Mouse (Mus musculus) naive thymus-derived CD4-positive, alpha-beta T cell, adult 2 months (primary cell): Measurements from ENCODE around the gene Nfkbil1.

Experiments used
- DNase-seq: peaks from one replicate; pipeline ENCODE4 v3.0.0-alpha.2; 2011; ENCODE audit warnings: low read depth

Gene Nfkbil1

DNA sequence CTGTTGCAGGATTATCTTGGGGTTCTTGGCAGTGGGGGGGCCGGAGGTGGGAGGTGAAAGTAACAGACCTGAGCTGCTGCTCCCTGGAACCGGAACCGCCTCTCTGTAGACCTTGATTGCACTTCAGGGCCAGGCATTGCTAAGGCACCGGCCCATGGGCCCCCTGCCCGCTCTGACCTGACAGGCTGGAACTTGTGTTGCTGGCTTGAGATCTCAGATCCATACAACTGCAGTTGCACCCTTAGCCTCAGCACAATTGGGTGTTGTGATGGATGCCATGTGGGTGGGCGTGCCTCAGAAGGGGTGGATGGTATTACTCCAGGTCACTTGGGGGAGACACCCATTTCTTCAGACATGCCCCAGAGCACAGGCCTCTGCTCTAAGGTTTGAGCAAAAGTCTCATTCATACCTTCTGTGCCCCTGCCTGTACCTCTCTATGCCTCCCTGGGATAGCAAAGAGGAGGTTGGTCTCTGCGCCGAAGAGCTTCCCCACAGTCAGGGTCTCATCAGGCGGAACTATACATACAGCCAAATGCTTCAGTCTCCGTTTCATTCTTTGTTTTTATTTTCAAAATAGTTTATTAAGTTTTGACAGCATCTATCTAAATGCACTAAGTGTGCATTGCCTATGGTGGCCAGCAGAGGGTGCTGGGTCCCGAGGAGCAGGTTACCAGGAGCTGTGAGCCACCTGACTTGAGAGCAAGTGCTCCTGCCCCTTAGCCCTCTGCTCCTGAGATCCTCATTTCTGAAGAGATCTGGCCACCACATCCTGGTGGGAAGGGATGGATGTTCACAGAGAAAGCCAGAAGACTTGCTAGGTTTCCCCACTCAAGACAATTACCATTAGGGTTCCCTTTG, 18.9 kb upstream of the Nfkbil1 start:
- peak; percentile 84 for DNase-seq

DNA sequence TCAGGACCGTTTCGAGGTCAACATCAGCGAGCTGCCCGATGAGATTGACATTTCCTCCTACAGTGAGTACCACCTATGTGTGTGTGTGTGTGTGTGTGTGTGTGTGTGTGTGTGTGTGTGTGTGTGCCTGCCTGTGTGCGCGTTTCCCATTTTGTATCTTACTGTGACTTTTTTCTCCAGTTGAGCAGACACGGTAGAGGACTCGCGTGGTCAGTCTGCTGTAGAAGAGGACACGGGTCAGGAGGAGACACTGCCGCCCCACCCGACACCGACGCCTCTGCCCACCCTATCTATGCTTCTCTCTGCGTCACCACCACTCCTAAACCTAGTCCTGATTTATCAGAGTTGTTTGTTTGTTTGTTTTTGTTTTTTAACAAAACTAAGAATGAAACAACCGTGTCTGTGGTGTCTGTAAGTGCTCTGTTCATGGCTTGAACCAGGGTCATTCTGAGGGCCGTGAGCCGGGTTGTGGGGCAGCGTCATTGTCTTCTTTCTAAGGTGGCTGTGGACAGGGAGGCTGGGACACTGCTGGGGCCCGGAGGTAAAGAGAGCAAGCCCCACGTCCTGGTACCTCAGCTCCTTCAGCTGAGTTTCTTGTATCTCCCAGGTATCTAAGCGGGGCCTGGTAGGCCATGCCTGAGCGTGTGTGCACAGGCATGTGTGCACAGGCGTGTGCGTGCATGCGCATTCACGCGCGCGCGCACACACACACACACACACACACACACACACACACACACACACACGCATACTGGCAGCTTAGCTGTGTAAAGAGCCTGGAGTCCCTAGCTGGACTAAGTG, 17.9 kb upstream of the Nfkbil1 start:
- no peak for DNase-seq

DNA sequence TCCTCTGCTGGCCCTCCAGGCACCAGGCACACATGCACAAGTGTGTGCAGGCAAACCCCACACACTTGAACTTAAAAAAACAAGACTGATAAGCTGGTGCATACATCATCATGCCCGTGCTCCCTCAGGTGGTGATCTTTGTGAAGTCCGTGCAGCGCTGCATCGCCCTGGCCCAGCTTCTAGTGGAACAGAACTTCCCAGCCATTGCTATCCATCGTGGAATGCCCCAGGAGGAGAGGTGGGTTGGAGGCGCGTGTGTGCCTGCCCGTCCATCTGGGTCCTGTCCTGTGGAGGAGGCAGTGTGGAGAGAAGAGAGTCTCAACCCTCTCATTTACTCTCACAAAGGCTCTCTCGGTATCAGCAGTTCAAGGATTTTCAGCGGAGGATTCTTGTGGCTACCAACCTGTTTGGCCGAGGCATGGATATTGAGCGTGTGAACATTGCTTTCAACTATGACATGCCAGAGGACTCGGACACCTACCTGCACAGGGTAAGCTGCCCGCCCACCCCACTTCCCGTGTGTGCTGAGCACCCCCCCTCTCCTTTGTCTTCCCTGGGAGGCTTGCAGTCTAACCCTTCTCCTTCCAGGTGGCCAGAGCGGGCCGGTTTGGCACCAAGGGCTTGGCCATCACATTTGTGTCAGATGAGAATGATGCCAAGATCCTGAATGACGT, 17.2 kb upstream of the Nfkbil1 start:
- no peak for DNase-seq

DNA sequence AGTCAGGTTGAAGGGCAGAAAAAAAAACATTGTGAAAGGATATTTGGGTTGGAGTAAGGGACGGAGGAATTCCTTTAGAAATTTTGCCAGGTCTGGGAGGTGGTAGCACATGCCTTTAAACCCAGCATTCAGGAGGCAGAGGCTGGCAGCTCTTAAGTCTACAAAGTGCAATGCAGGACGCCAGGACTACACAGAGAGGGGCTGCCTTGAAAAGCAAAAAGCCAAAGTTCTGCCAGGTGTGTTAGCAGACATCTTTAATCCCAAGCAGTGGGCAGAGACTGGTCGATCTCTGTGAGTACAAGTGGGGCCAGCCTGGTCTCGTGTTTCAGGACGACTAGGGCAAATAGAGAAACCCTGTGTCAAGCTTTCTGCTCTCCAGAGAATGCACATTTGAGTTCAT, 16.4 kb upstream of the Nfkbil1 start:
- no peak for DNase-seq

DNA sequence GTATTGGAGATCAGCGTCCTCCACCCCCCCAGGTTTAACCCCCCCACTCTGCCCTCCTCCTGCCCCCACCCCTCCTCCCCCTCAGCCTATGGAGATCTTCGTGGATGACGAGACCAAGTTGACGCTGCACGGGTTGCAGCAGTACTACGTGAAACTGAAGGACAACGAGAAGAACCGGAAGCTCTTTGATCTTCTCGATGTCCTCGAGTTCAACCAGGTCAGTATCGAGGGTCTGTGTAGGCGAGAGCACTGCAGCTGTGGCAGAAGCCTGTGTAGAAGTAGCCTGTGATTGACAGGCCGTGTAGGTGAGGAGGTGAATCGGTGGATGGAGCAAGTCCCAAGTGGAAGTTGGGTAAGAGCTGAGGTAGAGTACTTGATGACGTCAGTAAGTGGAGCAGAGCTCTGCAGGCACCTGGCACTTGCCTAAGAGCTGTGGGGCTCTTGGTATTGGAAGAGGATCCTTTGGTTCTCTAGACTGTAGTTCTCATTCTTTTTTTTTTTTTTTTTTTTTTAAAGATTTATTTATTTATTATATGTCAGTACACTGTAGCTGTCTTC, 15.6 kb upstream of the Nfkbil1 start:
- no peak for DNase-seq

DNA sequence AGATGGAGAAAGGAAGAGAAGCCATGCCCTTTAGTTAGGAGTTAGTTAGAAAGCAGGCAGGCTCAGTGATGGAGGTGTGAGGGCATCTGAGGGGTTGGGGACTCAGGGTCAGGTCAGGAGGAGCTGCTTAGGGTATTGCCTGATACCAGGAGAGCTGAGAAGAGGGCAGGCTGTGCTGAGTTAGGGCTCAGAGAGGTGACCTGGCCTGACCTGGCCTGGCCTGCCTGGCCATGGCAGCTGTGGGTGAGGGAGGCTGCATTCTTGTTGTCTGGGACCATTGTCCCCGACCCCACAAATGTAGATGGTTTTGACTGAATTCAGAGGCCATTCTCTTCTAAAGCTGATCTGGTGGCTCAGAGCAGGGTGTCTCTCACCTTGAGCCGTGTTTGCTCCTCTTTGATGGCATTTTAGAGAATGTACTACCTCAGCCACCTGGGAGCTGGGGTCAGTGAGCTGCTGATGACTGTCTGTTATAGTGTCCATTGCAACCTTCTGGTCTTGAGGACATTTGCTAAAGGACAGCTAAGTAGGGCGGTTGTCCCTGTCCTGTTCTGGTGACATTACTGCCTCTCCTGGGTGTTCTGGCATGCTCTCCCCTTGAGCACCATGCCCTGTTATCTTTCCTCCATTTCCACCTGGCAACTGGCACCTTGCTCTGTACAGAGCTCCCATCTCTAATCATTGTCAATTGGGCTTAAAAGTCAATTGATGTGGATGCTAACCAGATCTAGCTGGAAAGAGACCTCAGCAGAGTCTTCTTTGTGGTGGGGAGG, 14.9 kb upstream of the Nfkbil1 start:
- no peak for DNase-seq

DNA sequence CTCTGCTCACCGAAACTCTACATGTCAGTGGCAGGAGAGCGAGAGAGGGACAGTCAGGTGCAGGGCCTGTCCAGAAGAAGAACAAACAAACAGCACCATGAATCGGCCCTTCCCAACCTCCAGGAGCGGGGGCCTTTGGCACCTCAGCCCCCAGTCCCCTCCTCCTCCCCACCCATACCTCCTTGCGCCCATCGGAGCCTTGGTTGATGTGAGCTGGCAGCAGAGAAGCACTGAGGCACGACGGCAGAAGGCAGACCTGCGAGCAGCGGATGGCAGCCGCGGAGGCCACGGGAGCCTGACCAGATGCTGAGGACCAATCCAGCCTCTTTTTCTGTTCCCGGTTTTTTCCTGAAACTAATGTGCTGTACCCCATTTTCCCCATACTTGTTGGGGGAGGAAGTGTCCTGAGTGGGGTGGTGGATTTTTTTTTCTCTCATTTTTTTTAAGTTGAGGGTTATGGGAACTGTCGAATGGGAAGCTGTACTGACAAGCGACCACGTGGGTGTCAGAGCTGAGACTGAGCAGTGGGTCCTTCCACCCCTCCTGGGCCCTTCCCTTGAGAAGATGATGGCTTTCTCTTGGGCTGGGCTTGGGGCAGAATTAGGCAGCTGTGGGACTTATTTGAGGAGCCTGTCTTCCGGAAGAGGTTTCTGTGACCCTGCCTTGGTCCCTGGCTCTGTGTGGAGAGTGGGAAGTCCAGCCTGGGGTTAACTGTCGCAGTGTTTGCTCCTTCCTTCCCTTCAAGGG, 14.0 kb upstream of the Nfkbil1 start:
- DNase-seq = no peak

DNA sequence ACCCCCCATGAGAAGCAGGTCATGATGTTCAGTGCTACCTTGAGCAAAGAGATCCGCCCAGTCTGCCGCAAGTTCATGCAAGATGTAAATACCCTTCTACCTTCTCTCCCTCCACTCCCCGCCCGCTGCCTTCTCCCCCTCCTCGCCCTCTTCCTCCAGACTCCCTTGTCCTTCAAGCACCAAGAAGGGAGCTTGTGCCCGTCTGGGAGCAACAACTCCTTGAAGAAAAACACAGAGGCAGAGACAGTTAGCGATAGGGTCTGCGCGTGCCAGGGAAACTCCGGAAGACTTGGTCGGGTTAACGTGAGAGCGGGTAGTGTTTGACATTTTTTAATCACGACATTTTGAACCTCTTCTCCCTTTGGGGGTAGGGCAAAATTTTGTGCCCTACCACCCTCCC, 13.4 kb upstream of the Nfkbil1 start:
- no peak for DNase-seq

DNA sequence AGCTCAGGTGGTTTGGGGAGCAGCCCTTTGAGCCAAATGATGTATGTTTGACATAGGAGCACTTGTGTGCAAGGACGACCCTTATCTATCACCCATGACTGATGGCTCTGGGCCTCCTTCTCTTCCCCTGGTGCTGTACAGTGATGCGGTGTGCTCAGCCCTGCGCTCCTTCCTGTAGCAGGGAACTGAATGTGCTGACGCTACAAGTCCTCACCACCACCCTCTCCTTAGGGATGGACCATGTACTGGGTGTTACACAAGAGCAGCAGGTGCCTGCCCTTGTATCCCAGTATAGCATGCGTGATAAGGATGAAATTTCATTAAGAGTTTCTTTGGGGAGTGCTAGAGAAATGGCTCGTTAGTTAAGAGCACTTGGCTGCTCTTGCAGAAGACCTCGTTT, 11.6 kb upstream of the Nfkbil1 start:
- no peak for DNase-seq

DNA sequence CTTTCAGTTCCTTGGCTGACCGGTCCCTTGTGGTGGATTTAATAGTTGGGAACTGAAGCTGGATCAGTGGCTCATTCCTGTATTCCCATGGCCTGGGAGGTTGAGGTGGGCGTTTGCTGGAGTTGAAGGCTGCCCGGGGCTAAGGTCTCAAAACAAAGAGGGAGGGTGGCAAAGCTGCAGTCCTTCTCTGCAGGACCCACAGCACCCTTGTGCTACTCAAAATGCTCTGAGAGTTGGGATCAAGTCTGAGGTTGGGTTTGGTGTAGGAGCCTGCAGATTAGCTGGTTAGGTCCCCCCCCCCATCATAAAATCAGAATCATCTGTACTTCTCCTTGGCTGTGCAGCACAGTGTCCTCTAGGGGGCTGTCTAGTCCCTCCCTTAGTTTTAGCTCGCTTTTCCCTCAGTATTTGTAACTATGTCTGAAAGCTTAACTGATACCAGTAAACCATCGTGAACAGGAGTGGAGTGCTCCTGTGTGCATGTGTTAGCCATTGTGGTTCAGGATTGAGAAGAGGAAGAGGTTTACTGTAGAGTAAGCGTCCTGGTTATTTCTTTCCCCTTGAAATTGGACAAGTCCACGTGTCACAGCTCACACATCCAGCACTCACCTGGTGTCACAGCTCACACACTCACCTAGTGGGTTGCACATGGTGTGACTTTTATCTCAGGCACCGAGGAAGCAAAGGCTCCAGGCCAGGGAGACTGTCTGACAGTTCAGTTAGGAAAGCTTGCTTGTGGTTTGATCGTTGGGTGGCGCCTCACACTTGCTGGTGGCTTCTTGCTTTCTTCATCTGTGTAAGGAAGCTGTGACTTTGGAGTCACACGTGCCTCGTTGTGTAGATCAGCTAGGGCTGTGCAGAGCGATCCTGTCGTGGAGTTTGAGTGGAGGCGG, 10.4 kb upstream of the Nfkbil1 start:
- DNase-seq = peak; percentile 84

DNA sequence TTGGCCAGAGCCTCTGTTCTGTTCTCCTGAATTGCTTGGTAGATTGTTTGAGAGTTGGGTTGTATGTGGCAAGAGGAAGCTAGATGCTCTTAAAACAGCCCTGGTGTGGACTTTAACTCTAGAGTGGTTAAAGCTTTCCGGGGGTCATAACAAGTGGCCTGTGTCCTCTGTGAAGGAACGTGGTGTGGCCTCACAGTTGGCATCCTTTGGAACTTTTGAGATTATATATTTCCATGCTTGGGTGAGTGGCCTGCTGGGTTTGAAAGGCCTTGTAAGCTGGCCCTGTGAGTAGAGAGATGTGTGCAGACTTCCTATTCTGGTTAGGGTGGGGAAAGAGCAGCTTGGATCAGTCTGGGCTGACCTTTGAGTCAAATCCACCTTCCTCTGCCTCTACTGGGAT, 9.4 kb upstream of the Nfkbil1 start:
- DNase-seq = no peak

DNA sequence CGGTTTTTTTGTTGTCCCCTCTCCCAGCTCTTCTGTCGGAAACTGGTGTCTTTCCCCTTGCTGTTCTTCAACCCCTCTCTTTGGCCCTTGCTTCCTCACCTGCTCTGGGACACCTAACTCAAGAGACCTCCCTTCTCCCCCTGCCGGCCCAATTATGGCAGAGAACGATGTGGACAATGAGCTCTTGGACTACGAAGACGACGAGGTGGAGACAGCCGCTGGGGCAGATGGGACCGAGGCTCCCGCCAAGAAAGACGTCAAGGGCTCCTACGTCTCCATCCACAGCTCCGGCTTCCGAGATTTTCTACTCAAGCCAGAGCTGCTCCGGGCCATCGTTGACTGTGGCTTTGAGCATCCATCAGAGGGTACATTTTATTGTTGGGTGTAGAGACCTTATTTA, 7.5 kb upstream of the Nfkbil1 start:
- no peak for DNase-seq

DNA sequence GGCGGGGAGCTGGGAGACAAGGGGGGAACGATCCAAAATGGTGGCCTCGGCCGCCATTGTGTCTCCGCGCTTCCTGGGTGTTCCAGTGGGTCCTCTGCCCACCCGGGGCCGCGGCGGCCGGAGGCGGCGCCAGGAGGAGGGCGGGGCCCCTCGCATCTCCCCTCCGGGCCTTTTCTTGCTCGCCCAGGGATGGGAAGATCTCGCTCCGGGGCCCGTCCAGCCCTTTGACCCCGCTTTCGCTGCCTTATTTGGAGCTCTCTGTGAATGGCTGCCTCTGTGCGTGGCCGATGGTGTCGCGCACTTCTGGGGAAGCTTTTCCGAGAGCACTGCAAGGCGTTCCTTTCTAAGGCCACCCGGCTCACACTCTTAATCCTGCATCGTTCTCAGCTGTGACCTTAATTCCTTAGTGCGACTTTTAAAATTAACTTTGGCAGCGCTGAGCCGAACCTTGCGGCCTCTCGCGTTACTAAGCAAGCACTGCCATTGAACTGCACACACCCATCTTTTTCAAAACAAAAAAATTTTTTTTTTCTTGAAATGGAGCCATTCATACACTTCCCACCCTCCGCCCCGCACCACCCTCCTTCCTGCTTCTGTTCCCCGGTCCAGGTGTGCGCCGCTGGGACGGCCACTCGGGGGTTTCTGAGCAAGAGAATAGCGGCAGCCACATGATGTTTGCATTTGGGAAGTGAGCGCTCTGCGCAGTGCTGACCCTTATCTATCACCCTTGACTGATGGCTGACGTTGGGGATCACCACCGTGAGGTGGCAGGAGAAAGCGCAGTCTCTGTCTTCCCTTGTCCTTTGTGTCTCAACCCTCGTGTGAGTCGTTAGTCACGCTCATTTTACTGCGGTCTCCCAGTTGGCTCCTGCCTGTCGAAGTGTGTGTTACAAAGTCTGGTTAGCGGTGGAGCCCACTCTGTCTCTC, 6.7 kb upstream of the Nfkbil1 start:
- DNase-seq = peak; percentile 75

DNA sequence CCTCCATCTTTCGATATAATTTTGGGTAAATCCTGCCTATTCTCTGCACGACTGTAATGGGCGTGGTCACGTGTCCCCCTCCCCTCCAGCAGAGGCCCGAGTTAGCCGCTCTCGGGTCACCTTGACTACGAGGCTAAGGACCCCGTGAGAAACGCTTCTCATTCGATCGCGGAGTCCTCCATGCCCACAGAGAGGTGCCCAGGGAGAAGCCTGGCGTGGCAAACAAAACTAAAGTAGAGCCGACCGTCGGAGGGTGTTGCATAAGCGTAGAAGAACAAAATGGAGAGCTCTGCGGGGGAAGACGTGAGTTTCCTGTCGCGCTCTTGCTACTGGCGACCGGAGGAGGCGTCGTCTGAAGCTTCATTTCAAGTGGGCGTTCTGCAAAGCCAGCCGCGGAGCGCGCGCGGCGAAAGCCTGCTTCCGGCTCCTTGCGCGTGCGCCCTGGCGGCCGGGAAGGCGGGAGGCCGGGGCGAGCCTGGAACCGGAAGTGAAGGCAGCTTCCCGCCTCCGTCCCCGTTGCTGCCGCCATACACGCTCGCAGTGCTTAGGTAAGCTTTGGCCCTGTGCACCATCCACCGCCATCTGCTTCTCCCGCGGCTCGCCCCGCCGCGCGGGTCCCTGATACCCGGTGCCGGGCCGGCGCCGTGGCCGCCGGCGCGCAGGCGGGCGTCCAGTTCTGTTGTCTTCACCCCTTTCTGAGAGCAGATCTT, 5.9 kb upstream of the Nfkbil1 start, which contains the start of gene Ddx39b:
Gene Ddx39b, plus strand, starts transcription at position 442 of the 710 bp plus-strand sequence.
- DNase-seq = peak; percentile 98

DNA sequence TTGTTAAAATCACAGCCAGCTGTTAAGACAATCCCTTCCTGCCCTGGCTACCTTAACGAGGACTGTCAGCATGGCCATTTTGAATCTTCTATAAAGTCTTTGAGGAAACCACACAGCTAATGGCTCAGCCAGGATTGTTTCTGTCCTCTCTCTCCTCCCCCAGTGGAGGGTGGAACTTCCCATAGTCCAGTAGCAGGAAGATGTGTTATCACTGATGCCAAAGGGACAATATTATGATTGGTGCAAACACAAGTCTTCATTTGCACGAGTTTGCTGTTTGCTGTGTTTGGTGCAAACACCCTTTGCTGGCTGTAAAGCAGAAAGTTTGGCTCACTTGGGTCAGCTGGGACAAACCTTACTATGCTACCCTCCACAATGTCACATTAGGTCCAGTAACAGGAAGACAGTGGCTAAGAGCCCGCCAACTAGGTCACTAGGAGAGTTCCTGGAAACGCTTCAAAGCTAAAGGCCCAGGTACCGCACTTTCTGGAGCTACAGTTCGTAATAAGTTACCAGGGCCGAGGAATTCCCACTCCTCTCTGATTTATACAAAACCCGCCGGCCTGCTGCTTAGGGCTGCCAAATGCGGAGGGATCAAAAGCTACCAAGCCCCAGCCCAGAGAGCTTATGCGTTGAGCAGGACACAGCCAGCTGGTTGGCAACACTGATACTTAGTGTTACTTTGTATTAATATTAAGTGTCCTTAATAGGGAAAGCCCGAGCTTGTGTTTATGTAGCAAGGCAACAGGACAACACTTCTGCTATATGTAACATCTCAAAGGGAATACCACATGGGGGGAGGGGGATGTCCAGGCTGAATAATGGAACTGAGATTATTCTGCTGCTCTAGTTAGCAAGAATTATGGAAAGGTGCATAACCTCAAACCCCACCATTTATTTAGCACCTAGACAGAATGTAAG, 5.1 kb upstream of the Nfkbil1 start:
- no peak for DNase-seq

DNA sequence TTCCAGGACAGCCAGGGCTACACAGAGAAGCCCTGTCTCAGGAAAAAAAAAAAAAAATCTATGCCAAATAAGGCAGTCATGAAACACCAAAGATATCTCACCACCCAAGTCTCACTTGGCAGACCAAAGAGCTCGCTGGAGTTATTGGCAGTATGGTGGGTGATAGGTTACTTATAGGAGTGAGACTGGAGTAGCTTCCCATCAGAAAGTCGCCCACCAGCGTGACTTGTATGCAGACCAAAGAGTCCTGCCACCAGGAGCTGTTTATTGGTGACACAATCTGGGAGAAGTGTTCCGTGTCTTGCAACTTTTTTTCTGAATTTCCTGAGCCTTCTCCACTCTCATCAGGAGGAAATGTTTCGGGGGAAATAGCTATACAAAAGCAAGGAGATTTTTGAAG, 4.1 kb upstream of the Nfkbil1 start:
- no peak for DNase-seq

DNA sequence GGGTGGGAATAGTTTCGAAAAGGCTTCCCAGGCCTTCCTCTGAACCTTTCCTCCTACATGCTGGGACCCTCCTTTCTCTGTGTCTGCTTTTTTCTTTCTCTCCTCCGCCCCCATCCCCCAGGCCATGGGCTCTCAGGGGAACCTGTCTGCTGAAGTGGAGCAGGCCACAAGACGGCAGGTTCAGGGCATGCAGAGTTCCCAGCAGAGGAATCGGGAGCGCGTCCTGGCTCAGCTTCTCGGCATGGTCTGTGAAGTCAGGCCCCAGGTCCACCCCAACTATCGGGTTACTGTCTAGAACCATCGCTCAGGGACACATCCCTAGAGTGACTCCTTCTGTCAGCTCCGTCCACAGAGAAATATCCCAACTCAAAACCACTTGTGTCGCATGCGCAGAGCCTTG, 1.9 kb upstream of the Nfkbil1 start:
- no peak for DNase-seq
